Mouse (Mus musculus) ovary, adult 2 months (tissue): ENCODE measurements around the gene Fam178b. TPM values are rescaled to one million over a fixed set of nuclear protein-coding genes. Genes with fewer than 3 reads are reported as not detected.

Experiments used
- polyA plus RNA-seq: library from polyadenylated mRNA; depleted of rRNA; stranded (reverse); fragments of >200 nt; gene quantifications from 2 replicates; pipeline ENCODE4 v1.2.3, GENCODE M21; 2012; rRNA removed

Gene Fam178b
- 2.1 and 2.4 TPM in 2 replicates for polyA plus RNA-seq

GRCm38 (mm10) chr1:36682620-36683355 lies at the start of gene Fam178b:
TSS of gene Fam178b (minus strand) at chr1:36683183.

GRCm38 (mm10) chr1:36714311-36714710 lies 31.3 kb upstream of the Fam178b start, which contains the start of gene Actr1b:
TSS of gene Actr1b (minus strand) at chr1:36714422.

GRCm38 (mm10) chr1:36709854-36710280 lies 26.9 kb upstream of the Fam178b start, which contains the start of gene 4933424G06Rik:
TSS of gene 4933424G06Rik (plus strand) at chr1:36710149.

GRCm38 (mm10) chr1:36691271-36692155 lies 8.5 kb upstream of the Fam178b start, which contains the start of gene Cox5b:
TSS of gene Cox5b (plus strand) at chr1:36691449.

GRCm38 (mm10) chr1:36558031-36558993 lies 124.7 kb downstream of the Fam178b start, which contains the start of gene Sema4c:
TSS of gene Sema4c (minus strand) at chr1:36558349.

GRCm38 (mm10) chr1:36546888-36547471 lies 136.0 kb downstream of the Fam178b start, which contains the start of gene Ankrd39:
TSS of gene Ankrd39 (minus strand) at chr1:36547445.

GRCm38 (mm10) chr1:36539186-36539585 lies 143.8 kb downstream of the Fam178b start, which contains the start of gene Gm42417:
TSS of gene Gm42417 (minus strand) at chr1:36539429.

GRCm38 (mm10) chr1:36536783-36537182 lies 146.2 kb downstream of the Fam178b start, which contains the start of gene Ankrd23:
TSS of gene Ankrd23 (minus strand) at chr1:36536883.

Other genes with a start within 250 kb of the Fam178b start
- gene Lman2l, start 237.9 kb downstream of the Fam178b start, polyA plus RNA-seq, result 18.5 and 19.4 TPM in 2 replicates
- gene Cnnm4, start 211.6 kb downstream of the Fam178b start, polyA plus RNA-seq, result 8.8 and 9.3 TPM in 2 replicates
- gene Cnnm3, start 171.3 kb downstream of the Fam178b start, polyA plus RNA-seq, result 35.3 and 39.6 TPM in 2 replicates
- 35.5 and 41.6 TPM in 2 replicates for gene Ankrd23, start 146.3 kb downstream of the Fam178b start, polyA plus RNA-seq
- gene Gm42417, start 143.8 kb downstream of the Fam178b start, polyA plus RNA-seq, result not detected in 2 replicates
- 48.1 and 50.6 TPM in 2 replicates for gene Ankrd39, start 135.7 kb downstream of the Fam178b start, polyA plus RNA-seq
- 33.6 and 36.8 TPM in 2 replicates for gene Sema4c, start 124.8 kb downstream of the Fam178b start, polyA plus RNA-seq
- gene Cox5b, start 8.3 kb upstream of the Fam178b start, polyA plus RNA-seq, result 569 and 840 TPM in 2 replicates
- not detected in 2 replicates for gene 4933424G06Rik, start 27.0 kb upstream of the Fam178b start, polyA plus RNA-seq
- 147 and 180 TPM in 2 replicates for gene Actr1b, start 31.2 kb upstream of the Fam178b start, polyA plus RNA-seq
- gene Zap70, start 78.6 kb upstream of the Fam178b start, polyA plus RNA-seq, result 5.9 and 8.8 TPM in 2 replicates